Mouse (Mus musculus) lung, postnatal 0 days (tissue): Measurements from ENCODE around the gene Zfp91. TPM values are rescaled to one million over a fixed set of nuclear protein-coding genes. Genes with fewer than 3 reads are reported as not detected.

Experiments used
- ATAC-seq: fragments of 200-750 bp; cut with Nextera tagmentation; 2 replicates; pipeline ENCODE4 v1.8.0; 2017; ENCODE audit warnings: moderate library complexity
- DNase-seq: peaks from one replicate; pipeline ENCODE4 v3.0.0-alpha.2; 2016; ENCODE audit warnings: low spot score
- H3K27ac ChIP-seq: fragments of 300-500 bp; sonication (generic); 2 replicates; pipeline ENCODE4 v1.5.1; 2014; ENCODE audit warnings: antibody characterized with exemption, mild to moderate bottlenecking, low read length, mixed read lengths
- H3K27me3 ChIP-seq: fragments of 300-500 bp; sonication (generic); replicated peaks from 2 replicates; pipeline ENCODE4 v1.6.1; 2014; ENCODE audit warnings: low read length, mixed read lengths; ENCODE audit not compliant: insufficient read depth
- H3K36me3 ChIP-seq: fragments of 300-500 bp; sonication (generic); 2 replicates; pipeline ENCODE4 v1.6.1; 2014; ENCODE audit warnings: low read length, mixed read lengths; ENCODE audit not compliant: insufficient read depth
- H3K4me1 ChIP-seq: fragments of 300-500 bp; sonication (generic); 2 replicates; pipeline ENCODE4 v1.6.1; 2014; ENCODE audit warnings: antibody characterized with exemption, low read depth, low read length, mixed read lengths; ENCODE audit not compliant: insufficient read depth
- H3K4me2 ChIP-seq: fragments of 300-500 bp; sonication (generic); replicated peaks from 2 replicates; pipeline ENCODE4 v1.6.1; 2014; ENCODE audit warnings: low read depth, mild to moderate bottlenecking, low read length, moderate library complexity, mixed read lengths
- H3K4me3 ChIP-seq: fragments of 300-500 bp; sonication (generic); 2 replicates; pipeline ENCODE4 v1.5.1; 2014; ENCODE audit warnings: low read depth, low read length
- H3K9ac ChIP-seq: fragments of 300-500 bp; sonication (generic); replicated peaks from 2 replicates; pipeline ENCODE4 v1.6.1; 2014; ENCODE audit warnings: low read depth, mild to moderate bottlenecking
- H3K9me3 ChIP-seq: fragments of 300-500 bp; sonication (generic); 2 replicates; pipeline ENCODE4 v1.6.1; 2016; ENCODE audit warnings: low read length, mixed read lengths
- CTCF ChIP-seq: IDR thresholded peaks from 2 replicates; pipeline ENCODE4 v1.5.1; 2016; ENCODE audit warnings: antibody characterized with exemption, mild to moderate bottlenecking
- EP300 ChIP-seq: IDR thresholded peaks from 2 replicates; pipeline ENCODE4 v1.6.1; 2016; ENCODE audit warnings: antibody characterized with exemption, mild to moderate bottlenecking, control low read depth
- WGBS: fragments of 180-500 bp; shearing (Covaris S2); extraction: QIAGEN DNeasy Blood & Tissue Kit; methylation state at CpG from one replicate; pipeline ENCODE4 v1.1.7; 2014; 5-methylcytosine and 5-hydroxymethylcytosine counted together
- polyA plus RNA-seq: library from polyadenylated mRNA; unstranded; fragments of >200 nt; fragmentation: Nextera tagmentation; extraction: Ambion mirVana; gene quantifications from 2 replicates; pipeline ENCODE4 v1.2.1, GENCODE M21; 2015

Zfp91 gene
- polyA plus RNA-seq, 1 experiment from 2014 or later, result 12.0 TPM

DNA sequence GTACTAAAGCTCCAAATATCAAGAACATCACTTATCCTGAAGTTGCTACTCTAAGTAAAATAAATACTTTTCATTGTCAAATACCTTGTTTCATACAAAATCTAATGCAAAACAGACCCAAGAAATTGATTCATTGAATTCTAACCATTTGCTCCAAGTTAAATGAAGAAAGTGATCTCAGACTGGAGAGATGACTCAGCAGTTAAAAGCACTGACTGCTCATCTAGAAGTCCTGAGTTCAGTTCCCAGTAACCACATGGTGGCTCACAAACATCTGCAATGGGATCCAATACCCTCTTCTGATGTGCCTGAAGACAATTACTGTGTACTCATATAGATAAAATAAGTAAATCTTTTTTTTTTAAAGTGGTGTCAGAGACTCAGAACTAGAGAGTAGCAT, 15.5 kb downstream of the Zfp91 start:
- ATAC-seq, result no peak
- no peak for TF ChIP-seq EP300
- TF ChIP-seq CTCF, result no peak
- no peak overlapping the region for H3K9ac ChIP-seq
- no peak overlapping the region for H3K4me2 ChIP-seq
- H3K4me1 ChIP-seq, result no peaks in the 10 kb centered on the region
- H3K27ac ChIP-seq, result no peak overlapping the region
- DNase-seq, result no peak
- H3K4me3 ChIP-seq, result no peak overlapping the region
- H3K9me3 ChIP-seq, result no peaks in the 10 kb centered on the region
- H3K27me3 ChIP-seq, result no peaks in the 10 kb centered on the region
- peaks cover 6% of the 10 kb centered on the region; the same call in 1 of the 2 replicates for H3K36me3 ChIP-seq

GRCm38 (mm10) chr19:12770888-12771287, 25.0 kb downstream of the Zfp91 start:
- DNase-seq (peak; percentile 58), ATAC-seq (peak; percentile 71)
- H3K4me3 ChIP-seq, result no peak overlapping the region
- no peak overlapping the region for H3K9ac ChIP-seq
- WGBS, result 46% methylated on average over 5 of the region's 5 CpGs
- H3K4me1 ChIP-seq, result no peaks in the 10 kb centered on the region
- H3K27ac ChIP-seq, result 0 out of 2 replicates have a peak overlapping the region, but pooled peaks have one; percentile 9
- no peaks in the 10 kb centered on the region for H3K27me3 ChIP-seq
- H3K9me3 ChIP-seq, result no peaks in the 10 kb centered on the region
- TF ChIP-seq EP300, result no peak; the same call in 1 of the 2 replicates
- no peak for TF ChIP-seq CTCF
- peaks cover 9% of the 10 kb centered on the region; the same call in 1 of the 2 replicates for H3K36me3 ChIP-seq
- no peak overlapping the region for H3K4me2 ChIP-seq

- DNase-seq, result no peak
- no peak within 1 kb of the TSS for H3K4me2 ChIP-seq
- peaks cover 17% of the 10 kb centered on the region; the same call in 1 of the 2 replicates for H3K36me3 ChIP-seq
- TF ChIP-seq CTCF (no peak), EP300 (no peak)
- ATAC-seq, result no peak
- no peaks in the 10 kb centered on the region for H3K27me3 ChIP-seq
- no peaks in the 10 kb centered on the region for H3K9me3 ChIP-seq
- H3K9ac ChIP-seq, result no peak within 1 kb of the TSS
- 80% methylated on average over 7 of the region's 7 CpGs for WGBS
- no peaks in the 10 kb centered on the region for H3K4me1 ChIP-seq
- H3K27ac ChIP-seq, result no peak within 1 kb of the TSS
- no peak within 1 kb of the TSS for H3K4me3 ChIP-seq
These were observed 30.6 kb downstream of the Zfp91 start, which contains the start of gene Cntf for GRCm38 (mm10) chr19:12765308-12765707. Cntf (minus strand) TSS chr19:12765632.

- TF ChIP-seq CTCF, result peak; percentile 60
- TF ChIP-seq EP300, result peak; percentile 66; the same call in 1 of the 2 replicates
- ATAC-seq (peak; percentile 65), DNase-seq (no peak)
- WGBS, result 54% methylated on average over 2 of the region's 2 CpGs
- Histone ChIP-seq H3K27ac (no peak overlapping the region), H3K27me3 (no peaks in the 10 kb centered on the region), H3K4me1 (no peaks in the 10 kb centered on the region), H3K36me3 (peaks cover 9% of the 10 kb centered on the region; the same call in 1 of the 2 replicates), H3K9ac (no peak overlapping the region), H3K4me2 (no peak overlapping the region), H3K9me3 (no peaks in the 10 kb centered on the region), H3K4me3 (no peak overlapping the region)
These were observed 33.5 kb downstream of the Zfp91 start for GRCm38 (mm10) chr19:12762212-12763130.

DNA sequence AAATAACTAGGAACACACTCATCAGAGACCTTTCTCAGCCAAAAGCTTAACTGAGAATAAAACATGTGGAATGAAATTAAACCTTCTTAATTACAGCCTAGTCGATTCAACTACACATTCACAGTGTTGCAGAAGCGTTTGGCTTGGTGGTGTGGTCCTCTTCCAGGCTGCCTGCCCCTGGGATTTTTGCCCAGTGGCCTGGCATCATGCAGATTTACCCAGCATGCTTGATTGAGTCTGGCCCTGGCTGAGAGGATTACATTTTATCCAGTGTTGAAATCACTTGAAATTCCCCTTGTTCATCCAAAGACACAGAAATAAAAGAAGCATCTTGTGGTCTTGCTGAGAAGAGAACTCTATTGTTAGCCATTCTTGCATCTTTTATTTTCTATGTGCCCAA, 36.3 kb downstream of the Zfp91 start:
- Histone ChIP-seq H3K36me3 (0 out of 2 replicates have a peak, but pooled peaks cover 9% of the 10 kb centered on the region), H3K9ac (no peak overlapping the region), H3K9me3 (no peaks in the 10 kb centered on the region), H3K27me3 (no peaks in the 10 kb centered on the region), H3K4me2 (no peak overlapping the region), H3K4me1 (no peaks in the 10 kb centered on the region), H3K4me3 (no peak overlapping the region), H3K27ac (no peak overlapping the region)
- TF ChIP-seq CTCF (no peak), EP300 (no peak)
- no peak for DNase-seq
- ATAC-seq, result no peak
- 80% methylated on average over 2 of the region's 2 CpGs for WGBS

GRCm38 (mm10) chr19:12758936-12759478, 36.9 kb downstream of the Zfp91 start:
- H3K9ac ChIP-seq, result no peak overlapping the region
- 0 out of 2 replicates have a peak, but pooled peaks cover 9% of the 10 kb centered on the region for H3K36me3 ChIP-seq
- WGBS, result 74% methylated on average over 1 of the region's 1 CpGs
- no peak for ATAC-seq
- no peak overlapping the region for H3K27ac ChIP-seq
- H3K4me1 ChIP-seq, result no peaks in the 10 kb centered on the region
- no peak for DNase-seq
- H3K4me2 ChIP-seq, result no peak overlapping the region
- TF ChIP-seq CTCF, result no peak
- TF ChIP-seq EP300, result no peak
- H3K4me3 ChIP-seq, result no peak overlapping the region
- no peaks in the 10 kb centered on the region for H3K27me3 ChIP-seq
- no peaks in the 10 kb centered on the region for H3K9me3 ChIP-seq
